Mouse (Mus musculus) stomach, postnatal 0 days (tissue): Measurements from ENCODE around the gene Pdzd4.

Source experiments
- CTCF ChIP-seq: IDR thresholded peaks from 2 replicates; pipeline ENCODE4 v1.5.1; 2016; ENCODE audit warnings: antibody characterized with exemption, low read depth, mild to moderate bottlenecking, moderate library complexity
- EP300 ChIP-seq: optimal IDR thresholded peaks from 2 replicates; pipeline ENCODE3; 2016; ENCODE audit warnings: antibody characterized with exemption

GRCm38 (mm10) chrX:73744774-73745481, 79.8 kb downstream of the Pdzd4 start:
- TF ChIP-seq CTCF (no peak), EP300 (no peak)
